In the genomic region with DNA sequence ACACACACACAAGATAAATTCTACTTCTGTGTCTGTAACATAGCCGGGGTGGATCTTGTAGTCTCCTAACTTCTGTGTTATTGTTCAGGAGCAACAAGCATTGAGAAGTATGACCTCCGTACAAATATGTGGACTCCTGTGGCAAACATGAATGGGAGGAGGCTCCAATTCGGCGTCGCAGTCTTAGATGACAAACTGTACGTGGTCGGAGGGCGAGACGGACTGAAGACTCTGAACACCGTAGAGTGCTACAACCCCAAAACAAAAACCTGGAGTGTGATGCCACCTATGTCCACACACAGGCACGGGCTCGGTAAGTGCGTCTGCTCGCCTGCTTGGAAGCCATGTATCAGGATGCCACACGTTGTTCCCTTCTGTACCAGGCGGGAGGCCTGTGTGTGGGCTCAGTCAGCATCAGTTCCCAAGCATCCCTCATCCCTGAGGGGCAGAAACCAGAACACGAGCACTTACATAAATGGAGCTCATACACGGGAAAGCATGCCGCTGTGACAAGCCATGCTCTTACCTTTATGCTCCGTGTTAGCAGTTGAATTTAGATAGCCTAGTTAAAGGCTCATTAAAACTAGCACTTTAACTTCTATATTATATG, we compare ENCODE assay signal across 14 mouse cellular contexts. TPM values are rescaled to one million over a fixed set of nuclear protein-coding genes. Genes with fewer than 3 reads are reported as not detected.
DNase-seq lines count a peak whose midpoint lies in the region; ATAC-seq lines count a peak whose summit lies in the region.
"Had no signal": no experiment of that assay in that cellular context is flagged by ENCODE, and none has a peak within 500 bp of the region (broad histone marks: within the 10 kb centered on the region; RNA-seq: fewer than 3 reads in every experiment).

No protein-coding gene starts in this region.

- H3K9me3 ChIP-seq in heart, embryonic 10.5 days: no peaks in the 10 kb centered on the region
- 0 out of 2 replicates have a peak, but pooled peaks cover 2% of the 10 kb centered on the region for H3K9me3 ChIP-seq in kidney, embryonic 15.5 days (replicated peaks)
- no peaks in the 10 kb centered on the region for H3K9me3 ChIP-seq in midbrain, embryonic 11.5 days (ENCODE audit: control insufficient read depth, low read length)
- no peaks in the 10 kb centered on the region for H3K9me3 ChIP-seq in midbrain, embryonic 10.5 days (replicated peaks)
- no peaks in the 10 kb centered on the region for H3K9me3 ChIP-seq in neural tube, embryonic 14.5 days (ENCODE audit: control insufficient read depth, low read length)
- H3K9me3 ChIP-seq: embryonic facial prominence, embryonic 13.5 days; hindbrain, embryonic 13.5 days; limb, embryonic 13.5 days had no signal

- H3K27me3 ChIP-seq in heart, embryonic 10.5 days (ENCODE audit: insufficient read depth, poor library complexity, severe bottlenecking): no peaks in the 10 kb centered on the region
- no peaks in the 10 kb centered on the region for H3K27me3 ChIP-seq in kidney, embryonic 15.5 days
- H3K27me3 ChIP-seq in midbrain, embryonic 11.5 days (ENCODE audit: control insufficient read depth, insufficient read depth, low read length): no peaks in the 10 kb centered on the region
- no peaks in the 10 kb centered on the region for H3K27me3 ChIP-seq in midbrain, embryonic 10.5 days (ENCODE audit: low read depth, poor library complexity, severe bottlenecking)
- no peaks in the 10 kb centered on the region for H3K27me3 ChIP-seq in neural tube, embryonic 14.5 days (ENCODE audit: control insufficient read depth, insufficient read depth, low read length)
- H3K27me3 ChIP-seq: embryonic facial prominence, embryonic 13.5 days; hindbrain, embryonic 13.5 days; limb, embryonic 13.5 days; megakaryocyte, embryonic 14.5 days had no signal

- peak; percentile 67 for DNase-seq in heart, embryonic 10.5 days (ENCODE audit: low spot score)
- DNase-seq in heart, adult 18-20 months: no peak
- no peak for DNase-seq in kidney, adult 8-10 months
- peak; percentile 51 for DNase-seq in midbrain, embryonic 11.5 days (ENCODE audit: low spot score, missing footprints)
- no peak for DNase-seq in midbrain, embryonic 10.5 days (ENCODE audit: low spot score)
- DNase-seq: cerebellum, adult 18-20 months; liver, postnatal 0 days had no signal

- H3K4me3 ChIP-seq in heart, embryonic 10.5 days: no peak overlapping the region
- H3K4me3 ChIP-seq in kidney, embryonic 15.5 days (replicated peaks): no peak overlapping the region
- no peak overlapping the region for H3K4me3 ChIP-seq in midbrain, embryonic 11.5 days (ENCODE audit: low read depth, low read length)
- no peak overlapping the region for H3K4me3 ChIP-seq in midbrain, embryonic 10.5 days
- no peak overlapping the region for H3K4me3 ChIP-seq in neural tube, embryonic 14.5 days (ENCODE audit: low read depth, low read length)
- H3K4me3 ChIP-seq: embryonic facial prominence, embryonic 13.5 days; hindbrain, embryonic 13.5 days; limb, embryonic 13.5 days; megakaryocyte, embryonic 14.5 days had no signal

- H3K4me1 ChIP-seq in heart, embryonic 10.5 days: no peaks in the 10 kb centered on the region
- peaks cover 28% of the 10 kb centered on the region for H3K4me1 ChIP-seq in kidney, embryonic 15.5 days
- no peaks in the 10 kb centered on the region for H3K4me1 ChIP-seq in midbrain, embryonic 11.5 days (ENCODE audit: control insufficient read depth, insufficient read depth, low read length)
- H3K4me1 ChIP-seq in midbrain, embryonic 10.5 days: peaks cover 7% of the 10 kb centered on the region; the same call in 1 of the 2 replicates
- no peaks in the 10 kb centered on the region for H3K4me1 ChIP-seq in neural tube, embryonic 14.5 days (ENCODE audit: control insufficient read depth, insufficient read depth, low read length)
- H3K4me1 ChIP-seq: embryonic facial prominence, embryonic 13.5 days; hindbrain, embryonic 13.5 days had no signal

- ATAC-seq in kidney, embryonic 15.5 days (replicated peaks; ENCODE audit: low FRiP score): no peak
- no peak for ATAC-seq in midbrain, embryonic 11.5 days (ENCODE audit: low FRiP score)
- 0 out of 2 replicates have a peak, but pooled peaks have one; percentile 34 for ATAC-seq in neural tube, embryonic 14.5 days (ENCODE audit: low read depth)
- ATAC-seq: activated CD4-positive, CD25-positive, alpha-beta regulatory T cell, adult 4 months had no signal

- H3K27ac ChIP-seq in heart, embryonic 10.5 days: peak overlapping the region; percentile 17; the same call in 1 of the 2 replicates
- H3K27ac ChIP-seq in kidney, embryonic 15.5 days: peak overlapping the region; percentile 81
- no peak overlapping the region for H3K27ac ChIP-seq in midbrain, embryonic 11.5 days (ENCODE audit: low read depth, low read length)
- no peak overlapping the region for H3K27ac ChIP-seq in midbrain, embryonic 10.5 days (replicated peaks)
- no peak overlapping the region for H3K27ac ChIP-seq in neural tube, embryonic 14.5 days (ENCODE audit: low read depth, low read length)
- H3K27ac ChIP-seq: embryonic facial prominence, embryonic 13.5 days; hindbrain, embryonic 13.5 days; limb, embryonic 13.5 days had no signal

- 84% methylated on average over 20 of the region's 20 CpGs for WGBS in heart, embryonic 10.5 days
- 91% methylated on average over 20 of the region's 20 CpGs for WGBS in kidney, embryonic 15.5 days
- WGBS in midbrain, embryonic 11.5 days: 92% methylated on average over 20 of the region's 20 CpGs
- WGBS in midbrain, embryonic 10.5 days: 90% methylated on average over 20 of the region's 20 CpGs
- 86% methylated on average over 20 of the region's 20 CpGs for WGBS in neural tube, embryonic 14.5 days

- no peak overlapping the region for H3K4me2 ChIP-seq in kidney, embryonic 15.5 days
- H3K4me2 ChIP-seq in midbrain, embryonic 11.5 days: no peak overlapping the region
- H3K4me2 ChIP-seq in neural tube, embryonic 14.5 days (ENCODE audit: low read depth, low read length): no peak overlapping the region
- H3K4me2 ChIP-seq: embryonic facial prominence, embryonic 13.5 days; hindbrain, embryonic 13.5 days; limb, embryonic 13.5 days had no signal

- H3K36me3 ChIP-seq in heart, embryonic 10.5 days: peaks cover 24% of the 10 kb centered on the region; the same call in 1 of the 2 replicates
- peaks cover 14% of the 10 kb centered on the region for H3K36me3 ChIP-seq in kidney, embryonic 15.5 days
- no peaks in the 10 kb centered on the region for H3K36me3 ChIP-seq in midbrain, embryonic 11.5 days (ENCODE audit: control insufficient read depth, insufficient read depth, low read length)
- peaks cover 28% of the 10 kb centered on the region for H3K36me3 ChIP-seq in midbrain, embryonic 10.5 days
- peaks cover 10% of the 10 kb centered on the region for H3K36me3 ChIP-seq in neural tube, embryonic 14.5 days (ENCODE audit: control insufficient read depth, insufficient read depth, low read length)

- no peak overlapping the region for H3K9ac ChIP-seq in kidney, embryonic 15.5 days
- no peak overlapping the region for H3K9ac ChIP-seq in midbrain, embryonic 11.5 days (ENCODE audit: low read length)
- no peak overlapping the region for H3K9ac ChIP-seq in neural tube, embryonic 14.5 days (replicated peaks; ENCODE audit: low read depth, low read length)
- H3K9ac ChIP-seq: embryonic facial prominence, embryonic 13.5 days; hindbrain, embryonic 13.5 days; limb, embryonic 13.5 days; liver, postnatal 0 days had no signal

RNA-seq across cellular contexts. Expression of a gene that starts 40.7 kb away (rescaled TPM):
- polyA plus RNA-seq in heart, embryonic 10.5 days (2016; fragmentation: Nextera tagmentation; extraction: Ambion mirVana): 7.3 and 8.4 TPM in 2 replicates
- 1 to 10 TPM in 1 of 2 experiments, under 1 TPM in 1; 0.89 to 1.2 TPM for total RNA-seq in heart, adult 18-20 months (2021)
- polyA plus RNA-seq in kidney, embryonic 15.5 days (2015; fragmentation: Nextera tagmentation; extraction: Ambion mirVana): 9.9 and 13.7 TPM in 2 replicates
- polyA plus RNA-seq in midbrain, embryonic 11.5 days (2014; fragmentation: Nextera tagmentation; extraction: Ambion mirVana): 14.6 and 14.9 TPM in 2 replicates
- polyA plus RNA-seq in midbrain, embryonic 10.5 days (2016; fragmentation: Nextera tagmentation; extraction: Ambion mirVana): 12.4 and 12.7 TPM in 2 replicates
- polyA plus RNA-seq in neural tube, embryonic 14.5 days (2014; fragmentation: Nextera tagmentation; extraction: Ambion mirVana): 15.4 and 15.6 TPM in 2 replicates

RNA-seq across cellular contexts. Expression of a gene that starts 51.5 kb away (rescaled TPM):
- polyA plus RNA-seq in heart, embryonic 10.5 days (2016; fragmentation: Nextera tagmentation; extraction: Ambion mirVana): 12.9 and 13.0 TPM in 2 replicates
- total RNA-seq in heart, adult 18-20 months (2021): 10 to 100 TPM; 12.0 to 13.8 TPM
- 18.4 and 19.0 TPM in 2 replicates for polyA plus RNA-seq in kidney, embryonic 15.5 days (2015; fragmentation: Nextera tagmentation; extraction: Ambion mirVana)
- polyA plus RNA-seq in midbrain, embryonic 11.5 days (2014; fragmentation: Nextera tagmentation; extraction: Ambion mirVana): 18.7 and 20.6 TPM in 2 replicates
- polyA plus RNA-seq in midbrain, embryonic 10.5 days (2016; fragmentation: Nextera tagmentation; extraction: Ambion mirVana): 14.5 and 17.1 TPM in 2 replicates
- polyA plus RNA-seq in neural tube, embryonic 14.5 days (2014; fragmentation: Nextera tagmentation; extraction: Ambion mirVana): 56.9 and 68.1 TPM in 2 replicates

Comparison
In these comparisons a context has a peak if more than half of its experiments do, and no peak if none do; other contexts are left out.
1. DNase-seq: peak in heart, embryonic 10.5 days (single experiment) and midbrain, embryonic 11.5 days (single experiment); none in heart, adult 18-20 months (0 of 2), kidney, adult 8-10 months (0 of 2) and midbrain, embryonic 10.5 days (single experiment).
2. H3K27ac ChIP-seq: peak in heart, embryonic 10.5 days (single experiment) and kidney, embryonic 15.5 days (single experiment); none in midbrain, embryonic 11.5 days (single experiment), midbrain, embryonic 10.5 days (single experiment) and neural tube, embryonic 14.5 days (single experiment).